Mouse (Mus musculus) MEL (cell line): Measurements from ENCODE around the gene Cblc. TPM values are rescaled to one million over a fixed set of nuclear protein-coding genes. Genes with fewer than 3 reads are reported as not detected.

Experiments used
- DNase-seq: peaks from one replicate; pipeline ENCODE4 v3.0.0; 2011; ENCODE audit warnings: low read depth, low spot score
- H3K27ac ChIP-seq: 2 replicates; pipeline ENCODE4 v1.5.1; 2012; ENCODE audit warnings: low read depth, mild to moderate bottlenecking, control low read depth, low read length, moderate library complexity; ENCODE audit not compliant: control insufficient read depth
- H3K27me3 ChIP-seq, 2 experiments: fragments of 150-350 bp in 1 of 2; sonication (generic) in 1 of 2; 2 replicates each; pipeline ENCODE4 v1.6.1; 2012; ENCODE audit warnings: low read length in 2 of 2, mild to moderate bottlenecking in 2 of 2, improper control_type of control experiment in 1 of 2, moderate library complexity in 1 of 2; ENCODE audit not compliant: insufficient read depth in 2 of 2, control insufficient read depth in 1 of 2
- H3K36me3 ChIP-seq, 2 experiments: 2 replicates each; pipeline ENCODE4 v1.6.1; 2012 to 2014; ENCODE audit warnings: low read length in 2 of 2, improper control_type of control experiment in 1 of 2, inconsistent platforms in 1 of 2, mild to moderate bottlenecking in 1 of 2; ENCODE audit not compliant: insufficient read depth in 2 of 2, control insufficient read depth in 1 of 2
- H3K4me1 ChIP-seq, 2 experiments: fragments of 150-350 bp in 1 of 2; sonication (generic) in 1 of 2; 2 replicates each; pipeline ENCODE4 v1.6.1; 2012; ENCODE audit warnings: low read length in 2 of 2, improper control_type of control experiment in 1 of 2, mild to moderate bottlenecking in 1 of 2; ENCODE audit not compliant: insufficient read depth in 2 of 2, control insufficient read depth in 1 of 2
- H3K4me3 ChIP-seq, 2 experiments: fragments of 150-350 bp in 1 of 2; sonication (generic) in 1 of 2; 2 replicates each; pipeline ENCODE4 v1.5.1; 2012; ENCODE audit warnings: low read depth in 2 of 2, low read length in 2 of 2, mild to moderate bottlenecking in 2 of 2, moderate library complexity in 2 of 2, control low read depth in 1 of 2, improper control_type of control experiment in 1 of 2; ENCODE audit not compliant: control insufficient read depth in 1 of 2, insufficient read depth in 1 of 2
- H3K79me2 ChIP-seq: 2 replicates; pipeline ENCODE4 v1.6.1; 2012; ENCODE audit warnings: mild to moderate bottlenecking, low read length, moderate library complexity; ENCODE audit not compliant: control insufficient read depth, poor library complexity, insufficient read depth
- H3K9ac ChIP-seq: 2 replicates; pipeline ENCODE4 v1.6.1; 2012; ENCODE audit warnings: low read depth, mild to moderate bottlenecking, control low read depth, low read length, moderate library complexity; ENCODE audit not compliant: control insufficient read depth, poor library complexity, severe bottlenecking
- H3K9me3 ChIP-seq: fragments of 150-350 bp; sonication (generic); replicated peaks from 2 replicates; pipeline ENCODE4 v1.6.1; 2012; ENCODE audit warnings: mild to moderate bottlenecking, low read length, improper control_type of control experiment, moderate library complexity; ENCODE audit not compliant: insufficient read depth
- CHD1 ChIP-seq: IDR thresholded peaks from 2 replicates; pipeline ENCODE4 v1.6.1; 2012; ENCODE audit warnings: low read depth, mild to moderate bottlenecking, inconsistent platforms, low read length, improper control_type of control experiment
- CHD2 ChIP-seq: IDR thresholded peaks from 2 replicates; pipeline ENCODE4 v1.6.1; 2011; ENCODE audit warnings: low read length, improper control_type of control experiment
- E2F4 ChIP-seq: IDR thresholded peaks from 2 replicates; pipeline ENCODE4 v1.6.1; 2011; ENCODE audit warnings: low read depth, low read length, improper control_type of control experiment, borderline replicate concordance
- ELF1 ChIP-seq: IDR thresholded peaks from 2 replicates; pipeline ENCODE4 v1.6.1; 2014; ENCODE audit warnings: low read depth, mild to moderate bottlenecking, inconsistent platforms, low read length, improper control_type of control experiment, moderate library complexity
- EP300 ChIP-seq, 2 experiments: IDR thresholded peaks; 2 replicates each; pipeline ENCODE4 v1.6.1; 2011; ENCODE audit warnings: improper control_type of control experiment in 2 of 2, low read length in 2 of 2, low read depth in 1 of 2, mild to moderate bottlenecking in 1 of 2
- GABPA ChIP-seq: IDR thresholded peaks from 2 replicates; pipeline ENCODE4 v1.6.1; 2012; ENCODE audit warnings: low read depth, mild to moderate bottlenecking, inconsistent platforms, low read length, improper control_type of control experiment, moderate library complexity
- GATA1 ChIP-seq: IDR thresholded peaks from 2 replicates; pipeline ENCODE4 v1.6.1; 2011; ENCODE audit warnings: low read depth, low read length, improper control_type of control experiment
- HCFC1 ChIP-seq: IDR thresholded peaks from 2 replicates; pipeline ENCODE4 v1.6.1; 2012; ENCODE audit warnings: low read depth, mild to moderate bottlenecking, inconsistent platforms, low read length, improper control_type of control experiment, moderate library complexity
- JUND ChIP-seq: IDR thresholded peaks from 2 replicates; pipeline ENCODE4 v1.6.1; 2011; ENCODE audit warnings: low read depth, mild to moderate bottlenecking, improper control_type of control experiment, low read length
- KAT2A ChIP-seq: conservative IDR thresholded peaks from 2 replicates; pipeline ENCODE4 v1.6.1; 2012; ENCODE audit warnings: low read depth, low read length, improper control_type of control experiment, inconsistent platforms
- MAFK ChIP-seq: IDR thresholded peaks from 2 replicates; pipeline ENCODE4 v1.6.1; 2011; ENCODE audit warnings: low read depth, mild to moderate bottlenecking, low read length, improper control_type of control experiment, borderline replicate concordance
- MAZ ChIP-seq: IDR thresholded peaks from 2 replicates; pipeline ENCODE4 v1.6.1; 2012; ENCODE audit warnings: low read depth, mild to moderate bottlenecking, inconsistent platforms, low read length, improper control_type of control experiment
- MXI1 ChIP-seq: IDR thresholded peaks from 2 replicates; pipeline ENCODE4 v1.6.1; 2011; ENCODE audit warnings: mild to moderate bottlenecking, low read depth, low read length, improper control_type of control experiment
- NRF1 ChIP-seq: IDR thresholded peaks from 2 replicates; pipeline ENCODE4 v1.6.1; 2014; ENCODE audit warnings: low read depth, mild to moderate bottlenecking, inconsistent platforms, low read length, improper control_type of control experiment, moderate library complexity; ENCODE audit not compliant: poor library complexity, insufficient read depth, severe bottlenecking
- POLR2A ChIP-seq, 2 experiments: IDR thresholded peaks; 2 replicates each; pipeline ENCODE4 v1.6.1; 2011 to 2012; ENCODE audit warnings: low read length in 2 of 2, mild to moderate bottlenecking in 2 of 2, control low read depth in 1 of 2, improper control_type of control experiment in 1 of 2, low read depth in 1 of 2, moderate library complexity in 1 of 2; ENCODE audit not compliant: control insufficient read depth in 1 of 2, insufficient read depth in 1 of 2, poor library complexity in 1 of 2
- POLR2AphosphoS5 ChIP-seq: IDR thresholded peaks from 2 replicates; pipeline ENCODE4 v1.6.1; 2012; ENCODE audit warnings: low read depth, borderline replicate concordance, mild to moderate bottlenecking, inconsistent platforms, low read length, moderate library complexity, mixed read lengths
- RAD21 ChIP-seq: IDR thresholded peaks from 2 replicates; pipeline ENCODE4 v1.6.1; 2011; ENCODE audit warnings: mild to moderate bottlenecking, low read depth, low read length, improper control_type of control experiment
- SIN3A ChIP-seq: IDR thresholded peaks from 2 replicates; pipeline ENCODE4 v1.6.1; 2012; ENCODE audit warnings: low read length, improper control_type of control experiment, inconsistent platforms
- SMC3 ChIP-seq: IDR thresholded peaks from 2 replicates; pipeline ENCODE4 v1.6.1; 2011; ENCODE audit warnings: low read depth, low read length, improper control_type of control experiment
- TAL1 ChIP-seq: IDR thresholded peaks from 2 replicates; pipeline ENCODE4 v1.6.1; 2012; ENCODE audit warnings: mild to moderate bottlenecking, inconsistent platforms, low read length, moderate library complexity, mixed read lengths
- TBP ChIP-seq: IDR thresholded peaks from 2 replicates; pipeline ENCODE4 v1.8.0; 2011; ENCODE audit warnings: low read depth, low read length, improper control_type of control experiment
- TCF12 ChIP-seq: IDR thresholded peaks from 2 replicates; pipeline ENCODE4 v1.6.1; 2014; ENCODE audit warnings: low read depth, mild to moderate bottlenecking, inconsistent platforms, low read length, improper control_type of control experiment, moderate library complexity
- UBTF ChIP-seq: IDR thresholded peaks from 2 replicates; pipeline ENCODE4 v1.6.1; 2012; ENCODE audit warnings: low read depth, mild to moderate bottlenecking, inconsistent platforms, low read length, improper control_type of control experiment, moderate library complexity, borderline replicate concordance; ENCODE audit not compliant: insufficient read depth
- USF2 ChIP-seq, 2 experiments: IDR thresholded peaks; 2 replicates each; pipeline ENCODE4 v1.6.1; 2011 to 2012; ENCODE audit warnings: improper control_type of control experiment in 2 of 2, low read length in 2 of 2, borderline replicate concordance in 1 of 2, inconsistent platforms in 1 of 2, low read depth in 1 of 2, mild to moderate bottlenecking in 1 of 2; ENCODE audit not compliant: insufficient read depth in 1 of 2
- ZKSCAN1 ChIP-seq: IDR thresholded peaks from 2 replicates; pipeline ENCODE4 v1.6.1; 2012; ENCODE audit warnings: low read depth, mild to moderate bottlenecking, inconsistent platforms, low read length, improper control_type of control experiment, moderate library complexity
- ZMIZ1 ChIP-seq: IDR thresholded peaks from 2 replicates; pipeline ENCODE4 v1.6.1; 2012; ENCODE audit warnings: low read depth, mild to moderate bottlenecking, inconsistent platforms, low read length, improper control_type of control experiment, moderate library complexity
- ZNF384 ChIP-seq: IDR thresholded peaks from 2 replicates; pipeline ENCODE4 v1.6.1; 2012; ENCODE audit warnings: low read depth, mild to moderate bottlenecking, inconsistent platforms, low read length, improper control_type of control experiment
- polyA plus RNA-seq, 2 experiments: library from polyadenylated mRNA; stranded (reverse) in 1 of 2; unstranded in 1 of 2; fragments of >175 nt in 1 of 2; fragments of >200 nt in 1 of 2; gene quantifications; 2 replicates each; pipeline versions ENCODE4 v1.2.1 to v1.2.4; 2012; ENCODE audit warnings: low replicate concordance in 2 of 2, low read depth in 1 of 2; ENCODE audit not compliant: insufficient read length in 2 of 2, insufficient read depth in 1 of 2, missing spikeins in 1 of 2
- total RNA-seq: library from RNA; depleted of rRNA; stranded (reverse); fragments of 300-350 nt; gene quantifications from 2 replicates; pipeline ENCODE4 v1.2.3, GENCODE M21; 2012

Gene Cblc
- total and polyA plus RNA-seq, 3 experiments = not detected

- Histone ChIP-seq H3K27ac (peak overlapping the region; percentile 61), H3K4me1 (peaks cover 20 to 28% of the 10 kb centered on the region in 2 experiments), H3K79me2 (no peaks in the 10 kb centered on the region), H3K36me3 (peaks cover 0 to 14% of the 10 kb centered on the region in 2 experiments; a peak in 2 of 4 replicates), H3K9me3 (no peaks in the 10 kb centered on the region), H3K27me3 (no peaks in the 10 kb centered on the region), H3K9ac (peak overlapping the region; percentile 42), H3K4me3 (peak overlapping the region; percentile 49 to 78)
- no peak for DNase-seq
- no peak for TF ChIP-seq UBTF
- 0 out of 2 replicates have a peak, but pooled peaks have one; percentile 13 for TF ChIP-seq MXI1
- TF ChIP-seq SIN3A = no peak; the same call in 1 of the 2 replicates
- TF ChIP-seq ZMIZ1 = no peak
- TF ChIP-seq NRF1 = peak; percentile 11; the same call in 1 of the 2 replicates
- TF ChIP-seq CHD1 = no peak
- no peak for TF ChIP-seq ELF1
- no peak for TF ChIP-seq SMC3
Measured at GRCm38 (mm10) chr7:19815296-19816223, 19.0 kb upstream of the Cblc start.

- Histone ChIP-seq H3K27ac (peak overlapping the region; percentile 41), H3K79me2 (no peaks in the 10 kb centered on the region), H3K9ac (no peak overlapping the region), H3K4me3 (no peak overlapping the region), H3K36me3 (peaks cover 0 to 14% of the 10 kb centered on the region in 2 experiments; a peak in 2 of 4 replicates), H3K9me3 (no peaks in the 10 kb centered on the region), H3K27me3 (no peaks in the 10 kb centered on the region), H3K4me1 (peaks cover 20 to 28% of the 10 kb centered on the region in 2 experiments)
- DNase-seq = peak; percentile 83
- no peak for TF ChIP-seq RAD21
- 0 out of 2 replicates have a peak, but pooled peaks have one; percentile 27 for TF ChIP-seq HCFC1
- 0 out of 2 replicates have a peak, but pooled peaks have one; percentile 32 for TF ChIP-seq TBP
- TF ChIP-seq ZMIZ1 = 0 out of 2 replicates have a peak, but pooled peaks have one; percentile 2
- no peak for TF ChIP-seq POLR2AphosphoS5
- no peak for TF ChIP-seq KAT2A
- peak; percentile 68 for TF ChIP-seq TAL1
- TF ChIP-seq CHD2 = no peak
- no peak for TF ChIP-seq NRF1
- no peak for TF ChIP-seq JUND
- no peak for TF ChIP-seq E2F4
- TF ChIP-seq POLR2A (IDR thresholded peaks at IDR 0.05; ENCODE audit: control insufficient read depth in 1 of 2, insufficient read depth in 1 of 2, low read depth in 1 of 2, low read length in 2 of 2, poor library complexity in 1 of 2) = peak in 1 of 2 experiments; percentile 16; a peak in 1 of 4 replicates
- no peak for TF ChIP-seq GABPA
- TF ChIP-seq MAZ = no peak
- no peak for TF ChIP-seq ZKSCAN1
- TF ChIP-seq MAFK = 0 out of 2 replicates have a peak, but pooled peaks have one; percentile 5
- TF ChIP-seq ELF1 = 0 out of 2 replicates have a peak, but pooled peaks have one; percentile 6
- TF ChIP-seq MXI1 = peak; percentile 80
- TF ChIP-seq SIN3A = peak; percentile 81
- TF ChIP-seq EP300 (IDR thresholded peaks at IDR 0.05; ENCODE audit: low read depth in 1 of 2, low read length in 2 of 2) = peak; percentile 75 to 78
- peak in 1 of 2 experiments; percentile 20; a peak in 1 of 4 replicates for TF ChIP-seq USF2 (IDR thresholded peaks at IDR 0.05; ENCODE audit: borderline replicate concordance in 1 of 2, insufficient read depth in 1 of 2, low read depth in 1 of 2, low read length in 2 of 2)
- no peak for TF ChIP-seq CHD1
- peak; percentile 70; the same call in 1 of the 2 replicates for TF ChIP-seq TCF12
- peak; percentile 83 for TF ChIP-seq GATA1
- TF ChIP-seq ZNF384 = no peak
Measured at GRCm38 (mm10) chr7:19813579-19814122, 17.0 kb upstream of the Cblc start.
